Mouse (Mus musculus): Measurements from ENCODE around the gene Stx1a.

Gene Stx1a

DNA sequence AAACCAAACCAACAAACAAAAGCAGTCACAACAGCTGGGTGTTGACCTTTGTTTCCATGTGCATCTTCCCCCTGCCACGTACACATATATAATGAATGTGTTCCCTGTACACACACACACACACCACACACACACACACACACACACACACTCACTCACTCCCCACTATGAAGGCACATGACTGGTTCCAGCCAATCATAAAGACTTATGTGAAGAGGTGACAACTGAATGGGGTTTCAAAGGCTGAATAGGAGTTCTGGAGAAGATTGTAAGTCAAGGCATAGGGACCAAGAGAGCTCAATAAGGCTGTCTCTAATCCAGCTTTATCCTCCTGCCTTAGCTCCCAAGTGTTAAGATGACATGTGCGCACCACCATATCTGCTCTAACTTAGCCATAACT, 56.3 kb downstream of the Stx1a start:
- DNase-seq (ENCODE audit: low read depth, low spot score) = no peak

DNA sequence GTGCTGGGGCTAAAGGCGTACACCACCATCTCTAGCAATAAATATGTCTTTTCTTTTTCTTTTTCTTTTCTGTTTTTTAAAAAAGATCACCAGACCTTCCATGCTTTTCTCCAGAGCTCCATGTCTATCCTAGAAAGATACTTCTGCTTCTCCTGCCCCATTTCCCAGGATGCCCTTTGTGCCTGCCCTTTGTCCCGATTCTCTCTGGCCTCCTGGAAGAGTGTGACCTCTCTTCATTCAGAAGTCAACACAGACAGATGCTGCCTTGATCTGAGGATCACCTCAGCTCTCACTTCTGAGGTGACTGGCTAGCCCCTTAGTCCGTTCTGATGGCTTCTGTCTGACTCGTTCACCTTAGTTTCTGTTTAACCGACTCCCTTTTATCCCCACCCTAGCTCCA, 57.3 kb downstream of the Stx1a start:
- no peak for DNase-seq (ENCODE audit: low read depth, low spot score)

DNA sequence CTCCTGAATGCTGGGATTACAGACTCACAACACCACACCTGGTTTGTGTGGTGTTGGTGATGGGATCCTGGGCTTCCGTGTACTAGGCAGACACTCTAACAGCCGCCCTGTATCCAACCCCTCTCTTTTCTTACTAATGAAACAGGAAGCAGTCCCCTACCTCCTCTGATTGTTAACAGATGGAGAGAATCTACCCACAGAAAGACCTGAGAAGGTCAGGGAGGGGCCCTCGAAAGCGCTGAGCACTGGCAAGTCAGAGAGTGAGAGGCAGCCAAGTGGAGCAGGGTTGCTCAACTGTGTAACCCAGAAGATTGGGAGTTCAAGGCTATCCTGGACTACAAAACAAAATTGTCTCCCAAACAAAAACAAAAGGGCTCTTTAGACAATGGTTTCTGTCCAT, 63.6 kb downstream of the Stx1a start:
- DNase-seq (ENCODE audit: low read depth, low spot score) = no peak

DNA sequence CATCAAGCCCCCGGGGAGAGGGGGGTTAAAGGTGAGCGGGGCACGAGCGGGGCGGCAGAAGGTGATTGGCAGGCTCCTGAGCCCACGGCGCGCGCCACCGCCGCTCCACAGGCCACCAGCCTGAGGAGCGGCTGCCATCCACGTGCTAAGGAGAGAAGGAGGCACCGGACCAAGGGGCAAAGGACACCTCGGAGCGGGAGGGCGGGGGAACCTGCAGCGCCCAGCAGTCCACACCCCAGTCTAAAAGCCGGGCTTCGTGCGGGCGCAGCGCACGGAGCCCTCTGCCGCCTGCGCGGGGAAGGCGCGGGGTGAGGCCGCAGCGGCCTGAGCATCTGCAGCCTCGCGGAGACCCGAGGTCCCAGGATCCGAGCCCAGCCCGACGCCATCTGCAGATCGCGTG, 66.4 kb downstream of the Stx1a start, which contains the start of gene Mlxipl:
Gene Mlxipl, plus strand, starts transcription at position 238 of the 400 bp plus-strand sequence.
- DNase-seq (ENCODE audit: low read depth, low spot score) = no peak
